Mouse (Mus musculus) liver, embryonic 13.5 days (tissue): Measurements from ENCODE around the gene Igsf3. TPM values are rescaled to one million over a fixed set of nuclear protein-coding genes. Genes with fewer than 3 reads are reported as not detected.
A peak's percentile ranks its signal among the peaks of the same experiment; 100 is the strongest.

Experiments
- ATAC-seq: fragments of 200-750 bp; cut with Nextera tagmentation; 2 replicates; pipeline ENCODE4 v1.8.0; 2017; ENCODE audit warnings: low read depth, mild to moderate bottlenecking, moderate number of reproducible peaks, moderate library complexity
- DNase-seq: peaks from one replicate; pipeline ENCODE4 v3.0.0; 2022
- H3K27ac ChIP-seq: fragments of 300-500 bp; sonication (generic); 2 replicates; pipeline ENCODE4 v1.5.1; 2015; ENCODE audit warnings: moderate library complexity, mild to moderate bottlenecking, inconsistent platforms
- H3K27me3 ChIP-seq: fragments of 300-500 bp; sonication (generic); 2 replicates; pipeline ENCODE4 v1.6.1; 2015; ENCODE audit warnings: mild to moderate bottlenecking, inconsistent platforms
- H3K36me3 ChIP-seq: fragments of 300-500 bp; sonication (generic); 2 replicates; pipeline ENCODE4 v1.6.1; 2015; ENCODE audit warnings: mild to moderate bottlenecking, inconsistent platforms
- H3K4me1 ChIP-seq: fragments of 300-500 bp; sonication (generic); replicated peaks from 2 replicates; pipeline ENCODE4 v1.6.1; 2015; ENCODE audit warnings: inconsistent platforms
- H3K4me2 ChIP-seq: fragments of 300-500 bp; sonication (generic); 2 replicates; pipeline ENCODE4 v1.6.1; 2015; ENCODE audit warnings: inconsistent platforms, mild to moderate bottlenecking, moderate library complexity
- H3K4me3 ChIP-seq: fragments of 300-500 bp; sonication (generic); replicated peaks from 2 replicates; pipeline ENCODE4 v1.5.1; 2015; ENCODE audit warnings: mild to moderate bottlenecking, inconsistent platforms
- H3K9ac ChIP-seq: fragments of 300-500 bp; sonication (generic); 2 replicates; pipeline ENCODE4 v1.6.1; 2015; ENCODE audit warnings: mild to moderate bottlenecking, inconsistent platforms
- H3K9me3 ChIP-seq: fragments of 300-500 bp; sonication (generic); replicated peaks from 2 replicates; pipeline ENCODE4 v1.6.1; 2016; ENCODE audit warnings: inconsistent platforms
- WGBS: fragments of 180-500 bp; shearing (Covaris S2); methylation state at CpG from one replicate; pipeline ENCODE4 v1.1.7; 2015; ENCODE audit not compliant: insufficient replicate concordance; 5-methylcytosine and 5-hydroxymethylcytosine counted together
- polyA plus RNA-seq: library from polyadenylated mRNA; unstranded; fragments of >200 nt; fragmentation: Nextera tagmentation; extraction: Ambion mirVana; gene quantifications from 2 replicates; pipeline ENCODE4 v1.2.1, GENCODE M21; 2015

Igsf3 gene
- 6.4 and 7.5 TPM in 2 replicates for polyA plus RNA-seq

GRCm38 (mm10) chr3:101376538-101377247 is at the start of gene Igsf3:
TSS of gene Igsf3 (plus strand) at chr3:101377083.
- Histone ChIP-seq H3K9ac (peak within 1 kb of the TSS; percentile 84), H3K4me2 (peak within 1 kb of the TSS; percentile 99), H3K36me3 (no peaks in the 10 kb centered on the region), H3K27ac (peak within 1 kb of the TSS; percentile 78), H3K9me3 (no peaks in the 10 kb centered on the region), H3K27me3 (no peaks in the 10 kb centered on the region), H3K4me3 (peak within 1 kb of the TSS; percentile 80), H3K4me1 (peaks cover 94% of the 10 kb centered on the region)
- WGBS, result 4% methylated on average over 54 of the region's 56 CpGs
- DNase-seq (peak; percentile 86), ATAC-seq (peak; percentile 90)

DNA sequence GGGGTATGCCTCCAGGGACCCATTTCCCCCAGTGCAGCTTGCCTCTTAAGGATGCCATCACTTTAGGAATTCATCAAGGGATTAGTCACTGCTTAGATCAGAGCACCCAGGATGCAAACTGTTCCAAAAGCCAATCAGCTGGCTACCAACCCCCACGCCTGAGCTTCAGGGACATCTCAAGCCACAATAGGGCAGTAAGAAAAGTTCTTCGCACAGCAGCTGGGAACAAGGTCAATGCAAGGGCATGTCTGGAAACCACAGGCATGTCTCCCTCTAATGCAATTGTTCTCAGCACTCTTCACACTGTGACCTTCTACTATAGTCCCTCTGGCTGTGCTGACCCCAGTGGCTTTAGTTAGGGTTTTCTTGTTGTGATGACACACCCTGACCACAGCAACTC is 49.6 kb upstream of the Igsf3 start:
- WGBS, result 68% methylated on average over 2 of the region's 2 CpGs
- no peak for ATAC-seq
- no peaks in the 10 kb centered on the region for H3K27me3 ChIP-seq

GRCm38 (mm10) chr3:101328617-101329016 is 48.3 kb upstream of the Igsf3 start:
- DNase-seq (no peak), ATAC-seq (no peak)
- WGBS, result 73% methylated on average over 7 of the region's 7 CpGs

More for the DNA sequence above, 49.6 kb upstream of the Igsf3 start:
- H3K9ac ChIP-seq, result no peak overlapping the region
- H3K9me3 ChIP-seq, result no peaks in the 10 kb centered on the region
- H3K4me3 ChIP-seq, result no peak overlapping the region
- no peaks in the 10 kb centered on the region for H3K36me3 ChIP-seq
- no peak for DNase-seq
- H3K4me1 ChIP-seq, result 0 out of 2 replicates have a peak, but pooled peaks cover 3% of the 10 kb centered on the region
- H3K4me2 ChIP-seq, result no peak overlapping the region
- H3K27ac ChIP-seq, result no peak overlapping the region

DNA sequence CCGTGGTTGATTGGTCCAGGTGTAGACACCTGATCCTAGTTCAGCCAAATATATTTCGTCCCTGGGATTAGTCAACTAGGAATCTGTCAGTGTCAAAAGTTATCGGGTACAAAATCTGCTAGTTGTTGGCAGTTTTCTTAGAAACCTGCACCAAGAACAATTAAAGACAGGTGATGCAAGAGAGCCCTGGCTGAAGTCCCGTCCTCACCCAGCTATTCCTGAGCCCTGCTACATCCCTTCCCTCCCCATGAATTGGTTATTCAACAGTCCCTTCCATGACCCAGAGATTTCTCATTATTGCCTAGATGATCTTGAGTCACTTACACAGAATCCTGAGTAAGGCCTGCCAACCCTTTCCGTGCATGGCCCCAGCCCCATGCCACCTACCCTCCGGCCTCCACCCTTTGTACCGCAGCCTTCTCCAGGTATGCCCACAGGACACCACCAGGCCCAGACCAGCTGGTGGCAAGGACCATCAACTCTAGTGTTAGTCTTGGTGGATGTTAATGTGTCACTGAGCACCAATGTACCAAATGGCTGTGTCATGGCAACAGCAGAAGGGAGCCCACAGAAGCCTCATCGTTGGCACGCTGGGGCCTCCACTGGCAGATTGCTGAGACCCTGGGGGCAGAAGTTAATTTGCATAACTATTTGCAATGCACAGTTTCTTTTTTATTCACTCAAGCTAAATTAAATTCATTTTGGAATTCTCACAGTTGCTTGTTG is 33.5 kb upstream of the Igsf3 start:
- H3K36me3 ChIP-seq, result peaks cover 4% of the 10 kb centered on the region; the same call in 1 of the 2 replicates
- 88% methylated on average over 9 of the region's 9 CpGs for WGBS
- H3K4me1 ChIP-seq, result peaks cover 10% of the 10 kb centered on the region
- no peak overlapping the region for H3K27ac ChIP-seq
- no peak overlapping the region for H3K9ac ChIP-seq
- no peak overlapping the region for H3K4me3 ChIP-seq
- DNase-seq, result no peak
- no peaks in the 10 kb centered on the region for H3K9me3 ChIP-seq
- ATAC-seq, result no peak
- H3K4me2 ChIP-seq, result no peak overlapping the region
- H3K27me3 ChIP-seq, result no peaks in the 10 kb centered on the region

More at GRCm38 (mm10) chr3:101328617-101329016, 48.3 kb upstream of the Igsf3 start:
- Histone ChIP-seq H3K4me3 (no peak overlapping the region), H3K4me1 (no peaks in the 10 kb centered on the region), H3K9ac (no peak overlapping the region), H3K9me3 (no peaks in the 10 kb centered on the region), H3K27ac (no peak overlapping the region), H3K4me2 (no peak overlapping the region), H3K36me3 (no peaks in the 10 kb centered on the region), H3K27me3 (no peaks in the 10 kb centered on the region)

GRCm38 (mm10) chr3:101344246-101344645 is 32.6 kb upstream of the Igsf3 start:
- DNase-seq, result no peak
- 77% methylated on average over 3 of the region's 3 CpGs for WGBS

DNA sequence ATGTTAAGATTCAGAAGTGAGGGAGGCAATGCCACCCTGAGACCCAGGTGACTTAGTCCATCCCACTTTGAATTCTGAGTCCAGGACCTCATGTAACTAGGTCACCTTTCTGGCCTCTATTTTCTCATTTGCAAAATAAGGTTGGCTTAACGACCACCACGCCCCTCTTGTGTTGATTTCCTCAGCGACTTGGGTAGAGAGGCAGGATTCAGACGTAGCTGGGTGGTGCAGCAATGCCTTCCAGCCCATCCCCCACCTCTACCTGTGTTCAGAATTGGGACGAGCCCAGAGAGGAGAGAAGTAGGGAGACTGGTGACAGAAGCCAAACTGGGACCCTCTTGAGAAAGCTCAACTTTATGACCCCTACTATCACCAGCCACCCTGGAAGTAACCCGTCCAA is 31.6 kb upstream of the Igsf3 start:
- 57% methylated on average over 6 of the region's 6 CpGs for WGBS
- no peak overlapping the region for H3K27ac ChIP-seq
- H3K9me3 ChIP-seq, result no peaks in the 10 kb centered on the region
- DNase-seq (no peak), ATAC-seq (no peak)
- H3K36me3 ChIP-seq, result peaks cover 4% of the 10 kb centered on the region; the same call in 1 of the 2 replicates
- H3K4me3 ChIP-seq, result no peak overlapping the region
- H3K4me2 ChIP-seq, result no peak overlapping the region
- H3K9ac ChIP-seq, result no peak overlapping the region
- peaks cover 29% of the 10 kb centered on the region for H3K4me1 ChIP-seq
- no peaks in the 10 kb centered on the region for H3K27me3 ChIP-seq

More at GRCm38 (mm10) chr3:101344246-101344645, 32.6 kb upstream of the Igsf3 start:
- H3K9ac ChIP-seq, result no peak overlapping the region
- H3K27ac ChIP-seq, result no peak overlapping the region
- H3K4me3 ChIP-seq, result no peak overlapping the region
- H3K4me1 ChIP-seq, result peaks cover 19% of the 10 kb centered on the region
- H3K27me3 ChIP-seq, result no peaks in the 10 kb centered on the region
- no peak overlapping the region for H3K4me2 ChIP-seq
- ATAC-seq, result no peak
- peaks cover 4% of the 10 kb centered on the region; the same call in 1 of the 2 replicates for H3K36me3 ChIP-seq
- H3K9me3 ChIP-seq, result no peaks in the 10 kb centered on the region

DNA sequence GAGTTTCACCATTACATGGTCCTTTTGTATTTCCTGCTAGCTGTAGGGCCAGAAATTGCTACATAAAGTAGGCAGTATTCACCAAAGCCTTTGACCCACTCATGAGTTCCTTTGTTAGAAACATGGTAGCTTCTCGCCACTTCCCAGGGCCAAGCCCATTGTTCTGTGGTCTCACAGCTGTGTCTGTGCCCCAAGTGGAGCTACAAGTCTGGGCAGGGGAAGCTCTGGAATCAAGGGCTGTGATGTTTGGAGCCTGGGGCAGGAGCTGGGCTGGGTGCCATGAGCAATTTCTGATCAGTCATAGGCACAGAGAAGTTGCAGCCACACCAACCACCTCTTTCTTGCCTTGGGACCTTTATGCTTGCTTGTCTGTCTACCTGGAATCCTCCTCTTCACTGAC is 30.1 kb upstream of the Igsf3 start:
- ATAC-seq (no peak), DNase-seq (no peak)
- no peak overlapping the region for H3K4me3 ChIP-seq
- peaks cover 4% of the 10 kb centered on the region; the same call in 1 of the 2 replicates for H3K36me3 ChIP-seq
- no peak overlapping the region for H3K9ac ChIP-seq
- H3K27ac ChIP-seq, result no peak overlapping the region; the same call in 1 of the 2 replicates
- no peaks in the 10 kb centered on the region for H3K27me3 ChIP-seq
- H3K9me3 ChIP-seq, result no peaks in the 10 kb centered on the region
- 83% methylated on average over 1 of the region's 1 CpGs for WGBS
- H3K4me1 ChIP-seq, result peaks cover 44% of the 10 kb centered on the region
- no peak overlapping the region for H3K4me2 ChIP-seq

GRCm38 (mm10) chr3:101348501-101349161 is 28.3 kb upstream of the Igsf3 start:
- Histone ChIP-seq H3K4me3 (no peak overlapping the region), H3K9ac (peak overlapping the region; percentile 11; the same call in 1 of the 2 replicates), H3K4me1 (peaks cover 53% of the 10 kb centered on the region), H3K36me3 (no peaks in the 10 kb centered on the region), H3K27me3 (no peaks in the 10 kb centered on the region), H3K4me2 (no peak overlapping the region), H3K27ac (no peak overlapping the region; the same call in 1 of the 2 replicates), H3K9me3 (peaks cover 6% of the 10 kb centered on the region; the same call in 1 of the 2 replicates)
- WGBS, result 27% methylated on average over 9 of the region's 9 CpGs
- ATAC-seq, result no peak
- DNase-seq, result no peak

DNA sequence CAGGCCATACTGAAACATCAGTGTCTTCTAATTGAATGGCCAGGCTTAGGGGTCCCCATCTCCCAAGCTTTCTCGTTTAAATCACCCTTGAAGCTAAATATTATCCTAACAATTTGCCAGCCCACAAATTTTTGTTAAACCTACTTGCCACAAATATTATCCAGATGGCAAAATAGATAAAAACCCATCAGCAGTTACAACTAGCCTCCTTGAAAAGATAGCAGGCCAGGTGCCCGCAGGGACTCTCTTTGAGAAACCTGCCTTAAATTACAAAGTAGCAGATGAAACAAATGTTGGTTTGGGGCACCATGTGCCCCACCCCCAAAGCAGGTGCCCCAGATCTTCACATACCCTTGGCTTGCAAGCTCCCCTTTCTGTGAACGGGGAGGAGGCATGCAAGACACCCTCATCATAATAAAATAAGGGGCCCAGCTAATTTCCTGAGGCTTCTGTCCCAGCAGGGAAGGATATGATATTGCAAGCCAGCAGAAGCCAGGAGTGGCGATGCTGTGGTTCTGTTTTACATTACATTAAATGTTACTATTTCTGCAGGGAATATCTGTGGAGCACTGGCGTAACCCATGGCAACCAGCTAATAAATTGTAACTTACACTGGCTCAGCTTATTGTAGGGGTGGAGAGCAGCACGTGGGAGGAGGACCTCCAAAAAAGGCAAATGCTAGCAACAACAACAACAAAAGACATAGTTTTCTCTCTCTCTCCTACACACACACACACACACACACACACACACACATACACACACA is 27.2 kb upstream of the Igsf3 start:
- no peaks in the 10 kb centered on the region for H3K36me3 ChIP-seq
- 0 out of 2 replicates have a peak overlapping the region, but pooled peaks have one; percentile 18 for H3K9ac ChIP-seq
- peak overlapping the region; percentile 47 for H3K27ac ChIP-seq
- 41% methylated on average over 6 of the region's 6 CpGs for WGBS
- ATAC-seq (no peak), DNase-seq (no peak)
- H3K4me2 ChIP-seq, result 0 out of 2 replicates have a peak overlapping the region, but pooled peaks have one; percentile 0
- H3K4me3 ChIP-seq, result no peak overlapping the region
- peaks cover 64% of the 10 kb centered on the region for H3K4me1 ChIP-seq
- no peaks in the 10 kb centered on the region for H3K27me3 ChIP-seq
- H3K9me3 ChIP-seq, result peaks cover 7% of the 10 kb centered on the region; the same call in 1 of the 2 replicates

GRCm38 (mm10) chr3:101350406-101350805 is 26.5 kb upstream of the Igsf3 start:
- peaks cover 7% of the 10 kb centered on the region; the same call in 1 of the 2 replicates for H3K9me3 ChIP-seq
- WGBS, result 73% methylated on average over 4 of the region's 4 CpGs
- H3K27ac ChIP-seq, result peak overlapping the region; percentile 47
- no peak overlapping the region for H3K4me2 ChIP-seq
- no peaks in the 10 kb centered on the region for H3K36me3 ChIP-seq
- no peak overlapping the region for H3K9ac ChIP-seq
- no peaks in the 10 kb centered on the region for H3K27me3 ChIP-seq
- peaks cover 71% of the 10 kb centered on the region for H3K4me1 ChIP-seq
- no peak overlapping the region for H3K4me3 ChIP-seq
- no peak for DNase-seq
- no peak for ATAC-seq
